Mouse (Mus musculus) gastrocnemius, adult 18-20 months (tissue): Measurements from ENCODE around the gene Sept9. TPM values are rescaled to one million over a fixed set of nuclear protein-coding genes. Genes with fewer than 3 reads are reported as not detected.
"Not testable (repeated sequence)": the region's sequence is repeated elsewhere in the genome, so short reads cannot be mapped to it uniquely, and the experiment has no call there.

ENCODE experiments used
- DNase-seq: peaks from one replicate; pipeline ENCODE4 v3.0.0; 2021; ENCODE audit warnings: low spot score
- total RNA-seq, 2 experiments: library from RNA; stranded (reverse); gene quantifications; 2 replicates each; pipeline ENCODE4 v1.2.3; 2021

Sept9 gene
- total RNA-seq, 2 experiments from 2014 or later: 8.0 to 16.1 TPM

DNA sequence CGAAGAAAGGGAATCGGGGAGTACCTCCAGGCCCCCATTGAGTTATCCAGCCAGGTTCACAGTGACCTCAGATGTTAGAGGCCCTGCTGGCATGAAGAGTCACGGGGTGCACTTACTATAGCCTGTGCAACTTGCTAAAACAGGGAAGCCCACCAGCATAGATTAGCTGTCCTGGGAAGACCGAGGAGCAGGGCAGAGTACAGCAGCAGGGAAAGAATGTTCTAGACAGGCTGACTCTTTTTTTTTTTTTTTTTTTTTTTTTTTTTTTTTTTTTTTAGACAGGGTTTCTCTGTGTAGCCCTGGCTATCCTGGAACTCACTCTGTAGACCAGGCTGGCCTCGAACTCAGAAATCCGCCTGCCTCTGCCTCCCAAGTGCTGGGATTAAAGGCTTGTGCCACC lies 143.0 kb downstream of the Sept9 start:
- not testable (repeated sequence) for DNase-seq

DNA sequence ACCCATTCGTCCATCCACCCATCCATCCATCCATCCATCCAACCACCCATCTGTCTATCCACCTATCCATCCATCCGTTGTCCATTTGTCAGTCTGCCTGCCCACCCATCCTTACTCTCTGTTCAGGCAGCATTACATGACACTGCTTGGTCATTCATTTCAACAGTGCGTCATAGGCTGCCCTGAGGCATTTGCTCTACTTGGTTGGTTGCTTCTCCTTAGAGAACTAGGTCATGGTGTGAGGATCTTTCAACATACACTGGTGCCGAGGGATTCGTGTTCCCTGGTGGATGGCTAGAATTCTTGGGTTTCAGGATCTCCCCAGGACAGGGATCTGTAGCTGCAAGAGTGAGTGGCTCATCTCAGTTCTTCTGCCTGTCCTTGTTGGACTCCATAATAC lies 144.3 kb downstream of the Sept9 start:
- no peak for DNase-seq

DNA sequence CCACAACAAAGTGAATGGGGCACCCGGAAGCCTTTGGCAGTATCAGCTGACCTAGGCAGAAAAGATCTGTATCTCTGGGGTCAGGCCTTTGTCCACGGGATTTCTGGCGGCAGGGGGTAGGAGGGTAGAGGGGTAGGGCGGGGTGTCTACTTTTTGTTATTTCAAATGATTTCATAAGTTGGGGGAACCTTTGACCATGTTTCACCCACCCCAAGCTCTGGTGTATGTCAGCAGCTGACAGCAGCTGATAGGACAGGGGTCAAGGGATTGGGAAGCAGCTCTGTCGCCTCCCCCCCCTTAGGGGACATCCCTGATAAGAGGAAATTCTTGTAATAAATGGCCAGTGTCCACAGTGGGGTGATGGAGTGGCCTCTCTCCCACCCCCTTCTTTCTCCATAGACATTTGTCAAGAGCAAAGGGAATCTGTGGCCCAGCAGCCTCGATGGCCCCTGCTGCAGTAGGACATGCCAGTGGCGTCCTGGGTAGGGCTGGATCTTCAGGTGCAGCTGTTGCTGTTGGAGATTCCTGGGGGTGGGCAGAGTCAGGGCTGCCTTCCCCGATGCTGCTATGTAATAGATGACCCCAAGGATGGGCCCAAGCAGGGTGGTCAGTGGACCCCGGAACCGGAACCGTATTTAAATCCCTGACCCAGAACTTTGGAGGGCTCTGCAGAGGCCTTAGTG lies 145.0 kb downstream of the Sept9 start:
- no peak for DNase-seq

DNA sequence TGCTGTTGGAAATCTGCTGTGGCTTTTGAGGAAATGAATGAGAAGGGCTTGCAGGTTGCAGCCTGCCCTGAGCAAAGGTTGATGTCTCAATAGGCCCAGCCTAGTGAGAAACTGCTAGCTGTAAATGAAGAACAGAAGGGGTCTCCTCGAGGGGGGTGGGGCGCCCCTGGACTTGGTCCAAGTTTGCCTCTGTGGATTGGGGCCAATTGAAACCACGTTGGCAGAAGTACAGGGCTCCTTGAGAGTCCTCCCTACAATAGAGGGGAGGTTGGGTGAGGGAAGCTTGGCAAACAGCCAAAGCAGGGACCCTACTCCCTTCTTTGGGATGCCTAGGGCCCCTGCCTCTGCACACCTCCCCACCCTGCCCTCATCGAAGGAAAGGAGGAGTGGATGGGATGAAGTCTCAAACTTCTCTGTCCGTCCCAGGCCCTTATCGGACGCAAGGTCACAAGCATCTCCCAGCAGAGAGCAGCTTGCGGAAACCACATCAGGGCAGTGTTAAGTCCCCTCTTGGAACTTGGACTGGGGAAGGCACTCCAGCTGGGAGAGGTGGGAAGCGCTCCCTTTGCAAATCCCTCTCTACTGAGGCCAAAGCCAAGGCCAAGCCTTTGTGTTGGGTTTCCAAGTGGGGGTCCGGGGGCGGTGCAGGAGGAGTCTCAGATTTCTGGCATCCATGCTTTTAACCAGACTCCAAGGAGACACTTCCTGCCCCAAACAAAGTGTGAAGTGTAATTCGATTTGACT lies 145.7 kb downstream of the Sept9 start:
- no peak for DNase-seq

DNA sequence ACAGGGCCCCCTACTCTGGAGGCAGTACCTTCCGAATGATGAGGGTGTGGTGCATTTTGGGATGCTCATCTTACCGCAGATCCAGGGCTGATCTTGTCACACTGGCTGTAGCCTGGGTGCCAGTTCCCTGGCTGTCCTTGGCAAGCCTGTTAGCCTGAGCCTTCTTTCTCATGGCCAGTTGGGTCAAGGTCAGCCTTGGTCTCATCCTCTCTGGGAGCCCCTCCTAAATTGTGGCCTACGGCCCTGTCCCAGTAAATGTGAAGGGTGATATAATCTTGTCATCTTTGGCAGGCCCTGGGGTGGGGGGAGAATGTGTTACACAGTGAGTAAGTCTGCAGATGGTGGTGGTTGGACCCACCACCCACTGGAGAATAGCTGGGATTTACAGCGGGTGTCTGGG lies 147.8 kb downstream of the Sept9 start:
- DNase-seq: no peak

DNA sequence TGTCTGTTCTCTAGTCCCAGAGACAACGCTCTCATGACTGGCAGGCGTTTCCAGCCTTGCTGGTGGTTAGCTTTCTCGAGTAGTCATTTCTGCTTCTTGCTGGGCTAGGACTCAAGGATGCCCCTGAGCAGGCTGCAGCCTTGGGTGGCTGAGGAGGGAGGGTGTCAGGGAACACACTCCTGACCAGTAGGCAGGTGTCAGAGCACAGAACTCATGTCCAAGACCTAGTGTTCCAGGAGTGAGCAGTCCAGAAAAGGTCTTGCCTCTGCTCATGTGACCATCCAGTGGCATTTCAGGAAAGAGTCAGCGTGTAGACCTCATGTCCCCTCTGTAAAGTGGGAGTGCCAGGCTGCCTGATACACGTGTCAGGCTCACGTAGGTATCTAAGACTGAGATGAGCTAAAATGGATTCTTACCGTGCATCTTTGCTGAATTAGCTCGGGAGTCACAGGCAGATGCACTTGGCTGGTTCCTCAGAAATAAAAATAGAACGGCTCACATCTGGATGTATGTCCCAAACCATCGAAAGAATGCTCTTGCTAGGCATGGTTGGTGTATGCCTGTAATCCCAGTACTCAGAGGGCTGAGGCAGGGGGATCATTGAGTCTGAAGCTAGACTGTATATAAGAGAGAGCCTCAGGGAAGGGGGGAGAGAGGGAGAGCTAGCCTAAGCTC lies 149.1 kb downstream of the Sept9 start:
- no peak for DNase-seq

DNA sequence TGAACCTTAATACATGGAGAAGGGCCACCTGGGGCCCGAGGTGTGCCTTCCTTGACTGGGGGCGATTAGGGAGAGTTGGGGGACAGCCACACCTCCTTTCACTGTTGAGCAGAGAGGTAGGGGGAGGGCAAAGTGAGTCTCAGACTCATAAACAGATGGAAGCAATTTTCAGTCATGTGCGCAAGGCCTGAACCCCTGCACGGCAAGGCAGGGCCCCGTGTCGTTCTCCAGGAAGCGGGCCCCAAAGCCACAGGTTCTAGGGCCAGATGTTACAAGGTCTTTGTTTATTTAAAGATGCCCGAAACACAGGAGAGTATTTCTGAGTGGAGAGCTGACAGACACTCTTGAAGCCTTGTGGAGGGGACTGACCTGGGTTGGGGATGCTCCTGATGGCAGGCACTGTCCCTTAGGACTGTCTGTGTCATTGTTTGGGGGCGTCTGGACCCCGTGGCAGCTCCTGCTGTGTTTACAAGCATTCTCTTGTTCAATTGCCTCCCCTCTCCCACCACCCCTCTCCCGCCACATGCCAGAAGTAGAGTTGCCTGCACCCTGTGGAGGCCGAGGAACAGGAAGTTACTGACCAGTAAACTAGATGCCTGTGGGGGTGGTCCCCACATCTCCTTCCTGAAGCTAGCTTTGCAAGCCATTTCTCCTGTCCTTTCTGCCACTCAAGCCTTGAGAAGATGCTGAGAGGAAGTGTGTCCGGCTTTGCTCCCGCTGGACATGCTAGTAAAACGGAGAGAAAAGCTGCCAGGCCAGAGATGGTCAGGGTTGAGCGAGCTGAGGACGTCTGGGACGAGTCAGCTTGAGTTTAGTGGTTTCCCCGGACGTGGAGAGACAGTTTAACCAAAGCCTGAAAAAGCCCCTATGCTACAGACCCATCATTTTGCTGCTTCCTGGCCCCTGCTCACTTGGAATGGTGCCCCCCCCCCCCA lies 150.2 kb downstream of the Sept9 start:
- no peak for DNase-seq

DNA sequence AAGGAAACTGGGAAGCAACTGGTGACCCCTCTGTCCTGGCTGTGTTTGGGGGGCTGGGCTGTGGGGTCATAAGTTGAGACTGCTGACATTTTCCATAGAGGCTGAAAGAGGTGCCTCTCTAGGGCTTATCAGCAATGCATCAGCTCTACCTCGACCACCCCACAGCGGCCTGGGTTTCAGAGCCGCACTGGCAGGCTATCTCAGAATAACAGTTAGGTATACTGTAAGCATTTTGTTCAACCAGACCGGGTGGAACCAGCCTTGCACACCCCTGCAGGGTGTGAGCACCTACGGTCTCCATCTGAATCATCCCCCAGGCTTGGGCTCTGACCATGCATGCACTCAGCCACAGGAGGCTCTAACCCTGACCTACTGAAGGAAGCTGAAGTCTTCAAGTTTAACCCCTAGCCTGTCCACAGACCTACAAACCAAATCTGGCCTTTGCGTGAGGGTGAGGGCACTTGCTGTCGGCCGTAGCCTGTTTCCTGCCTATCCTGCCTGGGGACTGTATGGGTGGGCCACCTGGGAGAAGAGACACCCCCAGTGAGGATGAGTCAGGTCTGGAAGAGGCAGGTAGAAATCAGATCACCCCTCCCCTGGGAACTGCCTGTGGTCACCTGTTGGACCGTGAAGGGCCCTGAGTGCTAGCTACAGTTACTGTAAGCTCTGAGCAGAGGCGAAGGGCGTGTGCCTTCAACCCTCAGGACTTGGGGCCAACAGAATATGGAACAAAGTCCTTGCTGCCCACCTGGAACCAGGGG lies 151.2 kb downstream of the Sept9 start:
- DNase-seq: no peak

DNA sequence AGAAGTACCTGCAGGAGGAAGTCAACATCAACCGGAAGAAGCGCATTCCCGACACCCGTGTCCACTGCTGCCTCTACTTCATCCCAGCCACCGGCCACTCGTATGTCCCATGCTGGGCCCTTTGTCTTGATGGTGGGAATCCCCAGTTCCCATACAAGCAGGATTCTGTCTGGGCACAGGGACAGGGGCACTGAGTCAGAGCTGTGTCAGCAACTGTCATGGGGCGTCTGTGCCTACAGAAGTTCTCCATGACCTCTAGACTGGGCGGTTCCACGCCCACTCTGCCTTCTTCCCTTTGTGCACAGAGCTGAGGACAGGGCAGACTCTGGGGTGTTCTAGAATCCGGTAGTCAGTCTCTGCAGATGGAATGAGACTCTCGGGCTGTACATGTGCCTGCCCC lies 153.7 kb downstream of the Sept9 start:
- DNase-seq: no peak

DNA sequence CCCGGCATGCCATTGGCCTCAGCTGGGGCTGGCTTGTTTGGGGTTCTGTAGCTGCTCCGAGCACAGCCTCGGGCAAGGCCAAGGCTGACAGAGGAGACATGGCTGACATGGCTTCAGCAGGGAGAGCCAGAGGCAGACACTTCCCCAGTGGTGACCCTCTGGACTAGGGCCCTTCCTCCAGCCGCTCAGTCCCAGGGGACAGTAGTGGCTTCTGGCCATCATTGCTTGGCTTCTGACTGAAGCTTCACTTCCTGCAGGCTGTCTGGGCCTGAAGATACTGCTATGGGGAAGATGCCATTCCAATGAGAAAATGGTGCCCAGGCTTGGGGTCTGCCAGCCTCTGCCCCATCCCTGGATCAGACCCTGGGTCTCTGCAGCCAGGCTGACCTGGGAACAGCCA lies 154.6 kb downstream of the Sept9 start:
- DNase-seq: peak; percentile 56

DNA sequence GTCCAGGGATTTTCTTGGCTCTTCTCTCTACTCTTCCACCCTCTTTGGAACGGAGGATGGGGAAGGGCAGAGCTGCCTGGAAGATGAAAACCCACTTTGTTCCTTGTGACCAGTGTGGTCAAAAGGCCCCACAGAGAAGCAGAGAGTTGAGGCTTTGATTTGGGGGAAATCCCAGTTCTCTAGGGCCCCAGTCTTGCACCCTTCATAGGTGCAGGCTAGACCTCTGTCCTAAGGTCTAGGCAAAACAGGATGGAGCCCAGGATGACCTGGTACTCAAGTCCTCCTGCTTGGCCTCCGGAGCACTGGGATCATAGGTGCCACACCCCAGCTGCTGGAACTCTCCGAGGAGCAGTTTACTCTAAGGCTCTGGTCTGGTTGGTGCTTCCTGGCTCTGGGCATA lies 157.5 kb downstream of the Sept9 start:
- DNase-seq: no peak

DNA sequence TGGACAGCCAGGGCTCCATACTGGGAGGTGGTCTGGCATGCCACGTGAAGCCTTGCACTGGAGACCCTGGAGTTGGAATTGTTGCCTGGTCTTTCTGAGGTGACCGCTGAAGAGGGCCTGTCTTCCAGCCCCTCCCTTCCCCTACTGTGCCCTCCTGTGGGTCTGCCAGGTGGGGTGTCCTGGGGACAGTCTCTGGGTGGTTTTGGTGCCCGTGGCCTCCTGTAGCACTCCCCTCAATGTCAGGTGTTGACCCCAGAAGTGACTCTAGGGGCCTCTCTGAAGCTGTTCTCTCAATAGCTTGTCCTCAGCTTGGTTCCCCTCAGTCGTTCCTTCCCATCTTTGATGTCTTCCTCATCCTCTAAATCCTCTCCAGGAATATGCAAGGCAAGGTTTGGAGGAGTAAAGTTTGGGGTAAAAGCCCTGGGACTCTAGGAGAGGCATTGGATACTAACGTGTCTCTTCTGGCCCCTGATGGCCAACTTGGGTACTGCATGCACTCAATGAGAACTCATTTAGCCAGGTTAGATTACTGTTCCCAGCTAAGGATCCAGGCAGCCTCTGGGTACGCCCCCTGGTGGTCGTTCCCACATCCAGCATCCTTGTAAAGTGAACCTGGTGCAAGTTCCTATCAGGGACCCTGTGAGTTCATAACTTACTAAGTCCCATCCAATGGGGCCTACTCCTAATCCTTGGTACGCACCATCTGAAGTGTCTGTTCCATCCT lies 158.6 kb downstream of the Sept9 start:
- peak; percentile 95 for DNase-seq

DNA sequence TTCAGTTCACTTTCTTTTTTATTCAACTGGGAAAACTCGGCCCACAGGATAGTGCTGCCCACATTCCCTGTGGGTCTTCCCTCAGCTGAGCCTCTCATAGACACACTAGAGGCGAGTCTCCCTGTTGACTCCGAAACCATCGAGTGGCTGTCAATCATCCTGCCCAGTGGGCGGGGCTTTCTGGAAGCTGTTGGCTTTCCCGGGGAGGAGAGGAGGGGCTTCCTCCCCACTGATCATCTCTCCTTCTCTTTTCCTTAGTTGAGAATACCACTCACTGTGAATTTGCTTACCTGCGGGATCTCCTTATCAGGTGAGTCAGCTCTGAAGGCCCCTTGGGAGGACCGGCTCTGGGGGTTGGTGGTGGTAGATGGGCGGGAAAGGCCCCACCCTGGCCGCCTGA lies 159.7 kb downstream of the Sept9 start:
- DNase-seq: no peak

DNA sequence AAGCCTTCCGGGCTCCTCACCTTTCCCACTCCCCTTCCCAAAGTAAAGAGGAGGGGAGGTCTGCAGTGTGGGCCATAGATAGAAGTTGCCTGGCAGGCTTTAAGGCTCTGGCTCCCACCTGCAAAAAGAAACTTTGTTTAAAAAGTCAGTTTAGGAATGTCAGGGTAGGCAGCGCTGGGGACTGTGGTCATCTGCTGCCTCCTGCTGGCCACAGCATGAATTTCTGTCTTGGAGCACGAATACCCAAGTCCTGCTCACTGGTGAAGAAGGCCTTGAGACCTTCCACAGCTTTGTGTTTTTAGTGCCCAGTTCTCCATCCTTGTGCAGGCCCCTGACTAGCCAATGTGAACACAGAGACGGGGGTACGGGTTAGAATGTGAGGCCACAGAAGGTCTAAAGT lies 160.4 kb downstream of the Sept9 start:
- peak; percentile 74 for DNase-seq

DNA sequence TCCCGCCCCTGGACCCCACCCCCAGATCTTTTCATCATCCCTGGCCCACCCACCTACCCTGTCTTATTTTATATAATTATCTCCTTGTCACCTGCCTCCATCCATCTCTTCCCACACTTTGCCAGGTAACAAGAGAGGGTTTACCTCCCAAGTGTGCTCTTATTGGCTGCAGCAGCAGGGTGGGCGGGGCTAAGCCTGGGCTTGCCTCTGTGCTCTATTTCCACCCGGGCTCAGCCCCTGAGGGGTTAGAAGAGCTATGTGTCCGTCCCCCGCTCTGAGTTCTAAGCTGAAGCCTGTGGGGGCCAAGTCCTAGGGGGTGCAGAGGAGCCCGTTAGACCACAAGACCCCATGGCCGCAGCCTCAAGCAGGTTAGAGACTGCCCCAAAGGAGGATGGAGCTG lies 161.1 kb downstream of the Sept9 start:
- DNase-seq: no peak

DNA sequence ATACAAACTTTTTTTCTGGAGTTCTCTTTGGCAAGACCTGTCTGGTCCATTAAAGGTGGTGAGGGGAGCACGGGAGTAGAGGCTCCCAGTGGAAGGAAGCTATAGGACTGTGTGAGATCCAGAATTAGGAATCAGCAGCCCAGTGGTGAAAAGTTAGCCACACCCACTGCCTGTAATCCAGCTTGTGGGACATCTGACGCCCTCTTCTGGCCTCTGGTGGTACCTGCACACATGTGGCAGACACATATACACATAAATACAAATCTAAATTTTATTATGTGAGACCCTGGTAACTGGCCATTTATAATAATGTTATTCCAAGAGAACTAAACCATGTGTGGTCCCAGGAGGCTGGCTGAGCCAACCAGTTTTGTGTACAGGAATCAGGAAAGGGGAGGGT lies 162.8 kb downstream of the Sept9 start:
- DNase-seq: no peak

DNA sequence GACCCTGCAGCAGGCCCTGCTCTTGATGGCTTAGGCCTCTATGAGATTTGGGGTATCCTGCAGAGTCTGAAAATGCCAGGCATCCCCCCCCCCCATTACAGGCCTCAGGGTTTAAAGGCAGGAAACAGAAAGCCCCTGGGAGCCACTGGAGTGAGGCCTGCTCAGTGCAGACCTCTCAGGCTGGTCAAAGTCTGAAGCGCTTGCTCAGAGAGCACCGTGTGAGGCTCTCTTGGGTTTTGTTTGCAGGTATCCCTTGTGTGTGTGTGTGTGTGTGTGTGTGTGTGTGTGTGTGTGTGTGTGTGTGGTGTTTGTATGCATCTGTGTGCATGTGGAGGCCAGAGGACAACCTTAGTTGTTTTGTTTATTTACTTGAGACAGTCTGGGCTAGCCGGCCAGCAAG lies 164.5 kb downstream of the Sept9 start:
- no peak for DNase-seq

DNA sequence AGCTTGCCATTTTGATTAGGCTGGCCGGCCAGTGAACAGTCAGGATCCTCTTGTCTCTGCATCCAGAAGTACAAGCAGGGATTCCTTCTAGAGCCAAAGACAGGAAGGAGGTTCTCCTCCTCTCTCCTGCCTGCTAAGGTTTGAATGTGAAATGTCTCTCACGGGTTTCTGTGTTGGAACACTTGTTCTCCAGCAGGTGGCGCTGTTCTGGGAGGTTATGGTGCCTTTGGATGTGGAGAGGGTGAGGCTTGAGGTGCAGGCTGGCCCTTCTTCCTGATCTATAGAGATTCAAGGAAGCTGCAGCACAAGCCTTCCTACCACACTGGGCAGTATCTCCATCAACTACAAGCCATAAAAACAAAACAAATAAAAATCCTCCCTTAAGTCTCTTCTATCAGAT lies 167.0 kb downstream of the Sept9 start:
- DNase-seq: peak; percentile 30

DNA sequence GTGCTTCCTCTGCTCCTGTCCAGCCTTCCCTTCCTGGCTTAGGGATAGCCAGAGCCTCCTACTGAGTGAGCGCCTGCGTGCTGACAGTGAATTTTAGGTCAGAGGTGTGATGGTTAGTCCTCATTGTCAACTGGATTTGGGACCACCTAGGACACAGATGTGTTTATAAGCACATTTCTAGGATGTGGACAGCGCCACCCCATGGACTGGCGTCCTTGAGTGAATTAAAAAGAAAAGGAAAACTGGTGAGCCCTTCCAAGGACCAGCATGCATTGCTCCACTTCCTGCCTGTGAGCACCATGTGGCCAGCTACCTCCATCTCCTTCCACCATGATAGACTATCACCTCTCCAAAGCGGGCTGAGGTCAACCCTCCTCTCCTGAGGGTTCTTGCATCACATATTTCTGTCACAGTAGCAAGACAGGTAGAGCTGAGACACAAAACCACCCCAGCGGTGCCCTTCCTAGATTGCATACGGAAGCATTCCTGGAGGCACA lies 167.4 kb downstream of the Sept9 start:
- no peak for DNase-seq

DNA sequence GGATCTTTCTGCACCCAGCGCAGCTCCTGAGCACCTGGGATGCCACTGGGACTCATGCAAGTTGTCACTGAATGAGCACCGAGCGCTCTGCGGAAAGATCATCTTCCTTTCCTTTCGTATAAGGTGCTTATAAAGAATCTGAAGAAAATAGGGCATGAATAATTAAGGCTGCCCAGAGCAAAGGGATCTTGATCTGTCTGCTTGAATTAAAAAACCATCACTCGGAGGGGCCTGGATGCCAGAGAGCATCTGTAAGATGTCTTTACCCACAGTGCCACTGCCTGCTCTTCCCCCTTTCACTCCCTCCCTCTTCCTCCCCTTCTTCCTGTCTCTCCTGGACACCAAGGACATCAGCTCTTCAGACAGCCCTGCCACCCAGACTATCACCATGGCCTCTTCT lies 168.5 kb downstream of the Sept9 start:
- no peak for DNase-seq
